Mouse (Mus musculus): ENCODE results near the gene Olfr768. TPM values are rescaled to one million over a fixed set of nuclear protein-coding genes. Genes with fewer than 3 reads are reported as not detected.

Olfr768 gene
- not detected in 2 replicates for polyA plus RNA-seq (2012; rRNA removed)

DNA sequence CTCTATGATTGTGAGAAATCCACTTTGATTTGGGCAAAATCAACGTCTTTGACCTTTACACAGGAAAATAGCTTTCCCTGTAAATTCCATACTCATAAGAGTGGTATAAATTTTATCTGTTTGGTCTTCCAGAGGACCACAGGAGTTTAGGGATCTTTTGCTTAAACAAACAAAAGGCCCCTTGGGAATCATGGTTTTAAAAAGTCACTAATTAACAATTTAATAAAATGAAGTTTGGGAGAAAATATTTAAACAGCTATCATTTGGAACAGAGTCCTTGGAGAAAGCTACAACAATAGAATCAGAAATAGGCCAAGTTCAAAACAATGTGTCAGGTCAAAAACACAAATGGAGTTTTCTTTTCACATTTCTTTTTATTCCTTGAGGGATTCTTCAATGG lies at the start of gene Olfr768:
Olfr768 (minus strand) TSS at position 101 of the 400 bp plus-strand sequence.

DNA sequence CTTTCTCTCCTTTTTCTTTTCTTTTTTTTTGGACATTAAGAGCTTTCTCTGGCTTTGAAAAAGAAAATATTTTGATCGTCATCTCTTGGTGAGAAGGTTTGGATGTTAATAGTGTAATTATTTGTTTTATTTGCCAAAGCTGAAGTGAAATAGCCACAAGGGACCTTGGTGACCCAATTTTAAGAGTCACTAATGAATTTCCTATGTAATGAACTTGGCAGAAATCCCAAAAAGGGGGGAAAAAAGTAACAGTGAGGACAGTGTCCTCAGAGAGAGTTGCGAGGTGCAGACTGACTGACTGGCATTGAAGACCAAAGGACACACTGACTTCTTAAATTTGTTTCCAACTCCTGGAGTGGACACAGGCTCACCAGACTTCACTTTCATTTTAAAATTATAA lies 39.7 kb upstream of the Olfr768 start, which contains the start of gene Olfr770:
Olfr770 (minus strand) TSS at position 101 of the 400 bp plus-strand sequence.

DNA sequence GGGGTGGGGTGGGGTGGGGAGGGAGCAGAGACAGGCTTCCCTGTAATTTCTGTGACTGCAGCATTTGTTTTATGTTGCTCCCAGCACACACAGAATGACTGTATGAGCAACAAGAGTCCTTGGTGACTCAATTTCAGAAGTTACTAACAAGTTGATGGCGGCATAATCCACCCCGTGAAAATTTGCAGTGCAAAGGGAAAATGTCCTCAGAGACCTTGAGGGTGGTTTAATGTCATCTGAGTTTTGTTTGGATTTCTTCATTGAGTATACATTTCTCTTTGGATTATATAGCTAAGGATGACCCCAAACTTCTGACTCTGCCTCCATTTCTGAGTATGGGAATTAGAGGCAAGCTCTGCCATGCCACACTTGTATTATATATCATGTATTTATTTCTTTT lies 18.6 kb upstream of the Olfr768 start, which contains the start of gene Olfr769:
Olfr769 (minus strand) TSS at position 101 of the 400 bp plus-strand sequence.

DNA sequence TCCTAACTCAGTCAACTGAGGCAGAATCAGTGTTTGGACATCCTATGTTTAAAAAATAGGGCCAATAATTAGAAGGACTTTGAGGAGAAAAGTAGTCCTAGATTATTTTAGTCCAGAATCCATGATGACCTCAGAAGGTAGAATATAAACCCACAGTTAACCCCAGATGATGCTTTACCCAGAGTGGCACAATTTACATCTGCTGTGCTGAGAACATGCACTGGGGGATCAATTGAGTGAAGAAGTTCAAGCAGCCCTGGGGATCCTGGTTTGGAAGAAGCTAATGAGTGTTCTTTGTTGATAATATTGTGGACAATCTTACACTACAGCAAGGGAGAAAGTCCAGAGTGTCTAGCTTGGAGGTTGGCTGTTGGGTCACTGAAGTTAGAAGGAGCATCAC lies 16.4 kb downstream of the Olfr768 start, which contains the start of gene Olfr767:
Olfr767 (minus strand) TSS at position 101 of the 400 bp plus-strand sequence.

DNA sequence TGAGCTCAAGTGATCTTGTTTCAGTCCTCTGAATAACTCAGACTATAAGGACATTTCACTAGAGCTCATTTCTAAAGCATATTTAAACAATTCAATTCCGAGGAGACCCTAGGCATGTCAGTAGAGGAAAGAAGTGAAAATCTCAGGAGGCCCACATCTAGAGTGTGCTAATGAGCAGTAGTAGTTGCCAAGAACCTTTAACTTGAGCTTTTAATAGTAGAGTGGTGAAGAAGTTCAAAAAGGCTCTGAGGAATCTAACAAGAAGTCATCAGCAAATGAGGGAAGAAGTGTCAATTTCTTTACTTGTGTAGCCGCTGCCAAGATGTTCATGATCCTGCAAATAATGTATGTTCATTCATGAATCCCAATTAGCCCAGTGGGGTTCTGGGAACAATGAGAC lies 30.3 kb downstream of the Olfr768 start, which contains the start of gene Olfr766-ps1:
Olfr766-ps1 (minus strand) TSS at position 101 of the 400 bp plus-strand sequence.

DNA sequence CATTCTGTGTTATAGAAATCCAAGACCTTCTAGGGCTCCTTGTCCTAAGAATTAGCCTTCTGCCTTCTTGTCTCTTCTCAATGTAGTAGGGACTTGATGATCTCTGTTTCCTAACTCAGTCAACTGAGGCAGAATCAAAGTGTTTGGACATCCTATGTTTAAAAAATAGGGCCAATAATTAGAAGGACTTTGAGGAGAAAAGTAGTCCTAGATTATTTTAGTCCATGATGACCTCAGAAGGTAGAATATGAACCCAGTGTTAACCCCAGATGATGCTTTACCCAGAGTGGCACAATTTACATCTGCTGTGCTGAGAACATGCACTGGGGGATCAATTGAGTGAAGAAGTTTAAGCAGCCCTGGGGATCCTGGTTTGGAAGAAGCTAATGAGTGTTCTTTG lies 49.3 kb downstream of the Olfr768 start, which contains the start of gene Olfr765:
Olfr765 (minus strand) TSS at position 101 of the 400 bp plus-strand sequence.

Other genes with a start within 250 kb of the Olfr768 start
- 0.54 TPM in 2 replicates for gene Gdf11, start 207.7 kb downstream of the Olfr768 start, polyA plus RNA-seq (2012; rRNA removed)
- 52.8 and 59.1 TPM in 2 replicates for gene Cd63, start 198.4 kb downstream of the Olfr768 start, polyA plus RNA-seq (2012; rRNA removed)
- 13.0 and 16.4 TPM in 2 replicates for gene Rdh5, start 176.5 kb downstream of the Olfr768 start, polyA plus RNA-seq (2012; rRNA removed)
- 50.6 and 55.1 TPM in 2 replicates for gene Bloc1s1, start 175.3 kb downstream of the Olfr768 start, polyA plus RNA-seq (2012; rRNA removed)
- gene Itga7, start 165.6 kb downstream of the Olfr768 start, polyA plus RNA-seq (2012; rRNA removed) = 45.3 and 45.5 TPM in 2 replicates
- gene Mettl7b, start 138.4 kb downstream of the Olfr768 start, polyA plus RNA-seq (2012; rRNA removed) = 2.9 and 4.1 TPM in 2 replicates
- not detected in 2 replicates for gene Olfr9, start 109.9 kb downstream of the Olfr768 start, polyA plus RNA-seq (2012; rRNA removed)
- not detected in 2 replicates for gene Olfr763, start 88.6 kb downstream of the Olfr768 start, polyA plus RNA-seq (2012; rRNA removed)
- not detected in 2 replicates for gene Olfr764-ps1, start 59.5 kb downstream of the Olfr768 start, polyA plus RNA-seq (2012; rRNA removed)
- gene Olfr765, start 49.4 kb downstream of the Olfr768 start, polyA plus RNA-seq (2012; rRNA removed) = not detected in 2 replicates
- not detected in 2 replicates for gene Olfr766-ps1, start 30.4 kb downstream of the Olfr768 start, polyA plus RNA-seq (2012; rRNA removed)
- gene Olfr767, start 16.5 kb downstream of the Olfr768 start, polyA plus RNA-seq (2012; rRNA removed) = not detected in 2 replicates
- not detected in 2 replicates for gene Olfr769, start 18.5 kb upstream of the Olfr768 start, polyA plus RNA-seq (2012; rRNA removed)
- not detected in 2 replicates for gene Olfr770, start 39.6 kb upstream of the Olfr768 start, polyA plus RNA-seq (2012; rRNA removed)
- not detected in 2 replicates for gene Olfr771, start 65.4 kb upstream of the Olfr768 start, polyA plus RNA-seq (2012; rRNA removed)
- not detected in 2 replicates for gene Olfr772, start 78.5 kb upstream of the Olfr768 start, polyA plus RNA-seq (2012; rRNA removed)
- gene Olfr773, start 88.0 kb upstream of the Olfr768 start, polyA plus RNA-seq (2012; rRNA removed) = not detected in 2 replicates
- not detected in 2 replicates for gene Olfr774, start 136.8 kb upstream of the Olfr768 start, polyA plus RNA-seq (2012; rRNA removed)
- not detected in 2 replicates for gene Olfr775, start 149.0 kb upstream of the Olfr768 start, polyA plus RNA-seq (2012; rRNA removed)
- not detected in 2 replicates for gene Olfr776, start 159.8 kb upstream of the Olfr768 start, polyA plus RNA-seq (2012; rRNA removed)
- gene Olfr777, start 172.1 kb upstream of the Olfr768 start, polyA plus RNA-seq (2012; rRNA removed) = not detected in 2 replicates
- not detected in 2 replicates for gene Olfr780, start 218.7 kb upstream of the Olfr768 start, polyA plus RNA-seq (2012; rRNA removed)
- gene Olfr781, start 229.5 kb upstream of the Olfr768 start, polyA plus RNA-seq (2012; rRNA removed) = not detected in 2 replicates
- gene Olfr782, start 249.5 kb upstream of the Olfr768 start, polyA plus RNA-seq (2012; rRNA removed) = not detected in 2 replicates

Measured in stomach, adult 2 months (tissue).